Mouse (Mus musculus): ENCODE results near the gene Clec18a.

DNA sequence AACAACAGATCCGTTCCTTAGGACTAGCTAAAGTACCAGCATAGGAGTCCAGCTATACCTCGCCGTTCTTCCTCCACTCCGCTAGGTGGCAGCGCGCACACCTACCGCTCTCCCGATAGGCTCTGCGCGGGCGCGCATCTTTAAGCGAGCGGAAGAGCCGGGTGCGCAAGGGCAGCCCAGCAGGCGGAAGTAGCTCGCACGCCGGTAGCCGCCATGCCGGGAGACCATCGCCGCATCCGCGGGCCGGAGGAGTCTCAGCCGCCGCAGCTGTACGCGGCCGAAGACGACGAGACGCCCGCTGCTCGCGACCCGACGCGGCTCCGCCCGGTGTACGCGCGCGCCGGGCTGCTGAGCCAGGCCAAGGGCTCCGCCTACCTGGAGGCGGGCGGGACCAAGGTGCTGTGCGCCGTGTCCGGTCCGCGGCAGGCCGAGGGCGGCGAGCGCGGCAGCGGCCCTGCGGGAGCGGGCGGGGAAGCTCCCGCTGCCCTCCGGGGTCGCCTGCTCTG is 36.0 kb downstream of the Clec18a start, which contains the start of gene Exosc6:
- TF ChIP-seq CTCF (IDR thresholded peaks at IDR 0.05; ENCODE audit: low read depth) (peak; percentile 98), EP300 (optimal IDR thresholded peaks at IDR 0.05) (no peak)

Data from stomach, postnatal 0 days (tissue).